Mouse (Mus musculus): ENCODE data around the gene Zfp617. TPM values are rescaled to one million over a fixed set of nuclear protein-coding genes. Genes with fewer than 3 reads are reported as not detected.

The Zfp617 gene
- 10.9 and 12.6 TPM in 2 replicates for polyA plus RNA-seq (2015; fragmentation: Nextera tagmentation; extraction: Ambion mirVana)

DNA sequence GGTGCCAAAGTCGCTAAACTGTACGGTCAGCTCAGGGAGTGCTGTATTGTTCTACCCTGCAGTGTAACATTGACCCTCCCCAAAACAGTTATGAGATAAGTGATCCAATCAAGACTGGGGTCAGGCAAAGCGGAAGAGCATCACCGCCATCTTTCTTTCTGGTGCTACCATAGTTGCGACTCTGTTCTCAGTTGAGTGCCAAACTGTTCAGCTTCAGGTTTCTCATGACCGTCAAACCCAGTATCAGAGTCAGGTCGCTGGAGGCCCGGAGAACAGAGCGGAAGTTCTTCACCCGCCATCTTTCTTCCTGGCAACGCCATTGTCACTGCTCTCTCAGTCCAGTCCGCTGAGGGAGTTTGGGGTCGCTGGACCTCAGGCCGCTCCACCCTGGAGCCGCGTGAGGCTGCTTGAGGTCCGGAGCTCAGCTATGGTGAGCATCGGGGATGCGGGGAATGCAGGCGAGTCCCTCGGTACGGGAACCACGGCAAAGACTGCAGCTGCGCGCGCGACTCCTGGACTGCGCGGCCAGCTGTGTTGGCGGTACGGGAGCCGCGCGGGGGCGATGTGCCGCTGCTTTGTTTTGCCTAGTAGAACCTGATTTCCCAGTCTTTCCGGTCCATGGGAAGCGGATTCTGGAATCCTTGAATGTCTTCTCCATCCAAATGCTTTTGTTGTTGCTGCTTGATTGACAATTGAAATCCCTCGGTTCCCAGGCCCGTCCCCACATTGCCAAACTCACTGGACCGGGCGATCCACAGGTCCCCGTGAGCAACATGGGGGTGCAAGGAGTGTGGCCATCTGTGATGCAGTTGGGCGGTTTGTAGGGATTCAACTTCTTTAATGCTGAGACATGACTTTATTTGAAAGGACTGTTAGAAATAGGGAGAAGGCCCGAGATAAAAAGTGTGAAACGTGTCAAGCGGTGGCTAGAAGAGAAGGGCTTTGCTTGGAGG, at the start of gene Zfp617, which contains the start of gene Zfp882:
Gene Zfp617 (plus strand): TSS at position 327 of the 953 bp plus-strand sequence.
Gene Zfp882 (plus strand): TSS at position 300 of the 953 bp plus-strand sequence.

DNA sequence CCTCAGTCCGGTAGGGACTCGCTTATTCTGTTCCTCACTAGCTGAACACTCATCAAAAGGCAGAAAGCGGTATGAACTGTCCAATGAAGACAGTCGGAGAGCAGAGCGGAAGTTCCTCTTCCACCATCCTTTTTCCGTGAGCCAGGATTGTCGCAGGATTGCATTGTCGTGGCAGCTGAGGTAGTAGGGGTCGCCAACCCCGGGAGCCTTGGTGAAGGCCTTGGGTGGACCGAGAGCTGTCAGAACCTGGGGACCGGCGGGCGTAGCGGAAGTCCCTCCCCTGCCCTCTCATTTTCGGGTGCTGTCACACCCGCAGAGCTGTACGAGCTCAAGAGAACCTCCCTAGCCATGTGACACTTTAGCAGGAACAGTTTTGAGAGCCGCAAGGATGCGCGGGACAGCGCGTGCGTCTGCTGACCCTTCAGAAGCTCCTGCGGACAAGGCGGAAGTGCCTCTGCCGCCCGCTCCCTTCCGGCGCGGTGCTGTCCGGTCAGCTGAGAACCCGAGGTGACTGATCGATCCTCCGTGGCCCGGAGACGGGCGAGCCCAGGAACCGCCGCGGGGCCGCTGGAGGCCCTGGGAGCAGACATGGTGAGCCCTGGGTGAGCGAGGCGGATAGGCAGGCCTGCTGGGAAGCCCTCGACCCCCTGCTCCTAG, 26.7 kb upstream of the Zfp617 start, which contains the start of gene Zfp709:
Gene Zfp709 (plus strand): TSS at position 402 of the 657 bp plus-strand sequence.

DNA sequence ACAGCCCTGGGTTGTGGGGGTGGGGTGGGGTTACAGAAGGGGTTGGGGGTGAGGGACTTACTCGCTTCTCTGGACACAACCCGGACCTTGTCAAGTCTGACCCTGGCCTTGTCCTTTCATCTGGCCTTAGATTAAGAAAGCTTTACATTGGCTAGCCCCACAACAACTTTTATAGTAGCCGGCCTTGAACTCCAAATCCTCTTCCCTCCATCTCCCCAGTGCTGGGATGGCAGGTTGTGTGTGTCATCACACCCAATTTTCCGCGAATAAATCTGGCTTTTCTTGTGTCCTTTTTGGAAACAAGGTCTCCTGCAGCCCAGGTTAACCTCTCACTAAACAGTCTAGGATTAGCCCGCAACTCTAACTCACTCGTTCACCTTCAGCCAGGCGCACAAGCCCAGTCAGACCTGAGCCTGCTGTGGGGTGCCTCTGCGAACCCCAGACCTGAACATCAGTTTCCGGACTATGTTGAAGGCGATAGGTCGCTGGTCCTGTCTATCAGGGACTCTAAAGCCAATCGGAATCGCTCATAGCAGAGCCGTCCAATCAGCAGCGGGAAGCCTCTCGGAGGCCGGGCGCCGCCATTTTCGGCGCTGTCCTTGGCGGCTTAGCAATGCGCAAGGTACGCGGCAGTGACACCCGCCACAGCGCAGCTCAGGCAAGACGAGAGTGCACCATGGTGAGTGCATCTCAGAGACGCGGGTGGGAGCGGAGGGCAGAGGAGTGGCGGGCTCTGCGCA, 42.2 kb downstream of the Zfp617 start, which contains the start of gene Zfp961:
Gene Zfp961 (plus strand): TSS at position 557 of the 740 bp plus-strand sequence.

Other genes starting within 250 kb of the Zfp617 start
- 0.49 and 0.68 TPM in 2 replicates for gene Unc13a, start 236.9 kb upstream of the Zfp617 start, polyA plus RNA-seq (2015; fragmentation: Nextera tagmentation; extraction: Ambion mirVana)
- 5.7 and 6.5 TPM in 2 replicates for gene Jak3, start 232.3 kb upstream of the Zfp617 start, polyA plus RNA-seq (2015; fragmentation: Nextera tagmentation; extraction: Ambion mirVana)
- gene Insl3, start 219.4 kb upstream of the Zfp617 start, polyA plus RNA-seq (2015; fragmentation: Nextera tagmentation; extraction: Ambion mirVana) = 2.5 TPM in 2 replicates
- gene B3gnt3, start 206.8 kb upstream of the Zfp617 start, polyA plus RNA-seq (2015; fragmentation: Nextera tagmentation; extraction: Ambion mirVana) = 4.4 TPM in 2 replicates
- gene Fcho1, start 182.9 kb upstream of the Zfp617 start, polyA plus RNA-seq (2015; fragmentation: Nextera tagmentation; extraction: Ambion mirVana) = 0.59 and 1.7 TPM in 2 replicates
- gene Zfp709, start 26.6 kb upstream of the Zfp617 start, polyA plus RNA-seq (2015; fragmentation: Nextera tagmentation; extraction: Ambion mirVana) = 3.9 and 4.0 TPM in 2 replicates
- 1.2 and 1.8 TPM in 2 replicates for gene Zfp882, start within 50 bp of the Zfp617 start, polyA plus RNA-seq (2015; fragmentation: Nextera tagmentation; extraction: Ambion mirVana)
- gene Zfp961, start 42.4 kb downstream of the Zfp617 start, polyA plus RNA-seq (2015; fragmentation: Nextera tagmentation; extraction: Ambion mirVana) = 9.5 and 9.8 TPM in 2 replicates
- 2.1 and 17.7 TPM in 2 replicates for gene Cyp4f18, start 101.0 kb downstream of the Zfp617 start, polyA plus RNA-seq (2015; fragmentation: Nextera tagmentation; extraction: Ambion mirVana)
- gene Olfr372, start 132.6 kb downstream of the Zfp617 start, polyA plus RNA-seq (2015; fragmentation: Nextera tagmentation; extraction: Ambion mirVana) = not detected in 2 replicates
- gene Olfr373, start 174.5 kb downstream of the Zfp617 start, polyA plus RNA-seq (2015; fragmentation: Nextera tagmentation; extraction: Ambion mirVana) = not detected in 2 replicates
- gene Olfr374, start 198.4 kb downstream of the Zfp617 start, polyA plus RNA-seq (2015; fragmentation: Nextera tagmentation; extraction: Ambion mirVana) = not detected in 2 replicates
- gene Tpm4, start 226.3 kb downstream of the Zfp617 start, polyA plus RNA-seq (2015; fragmentation: Nextera tagmentation; extraction: Ambion mirVana) = 416 and 576 TPM in 2 replicates